ENCODE assay signal across 8 mouse cellular contexts in genomic region chr16:91406585-91407220, GRCm38 (mm10). TPM values are rescaled to one million over a fixed set of nuclear protein-coding genes. Genes with fewer than 3 reads are reported as not detected.
DNase-seq lines count a peak whose midpoint lies in the region; ATAC-seq and TF ChIP-seq lines count a peak whose summit lies in the region.

No protein-coding gene starts in this region.

- H3K4me2 ChIP-seq in lung, embryonic 14.5 days = peak overlapping the region; percentile 90
- H3K4me2 ChIP-seq in neural tube, embryonic 11.5 days (ENCODE audit: low read depth) = peak overlapping the region; percentile 100

- TF ChIP-seq POLR2A in thymus, adult 2 months (IDR thresholded peaks at IDR 0.05; ENCODE audit: control insufficient read depth, extremely low read depth, insufficient read depth, low read length, poor library complexity) = no peak
- TF ChIP-seq POLR2A in kidney, adult 2 months (IDR thresholded peaks at IDR 0.05; ENCODE audit: low read depth, low read length) = no peak

- H3K4me3 ChIP-seq in thymus, adult 2 months (ENCODE audit: control insufficient read depth, insufficient read depth, low read length) = peak overlapping the region; percentile 71
- peak overlapping the region; percentile 65 for H3K4me3 ChIP-seq in kidney, adult 2 months (ENCODE audit: insufficient read depth, low read depth, low read length)
- peak overlapping the region; percentile 74 for H3K4me3 ChIP-seq in lung, embryonic 14.5 days (ENCODE audit: low read depth, low read length)
- peak overlapping the region; percentile 59 for H3K4me3 ChIP-seq in neural tube, embryonic 11.5 days (ENCODE audit: low read depth, low read length)

- peak overlapping the region; percentile 81; the same call in 1 of the 2 replicates for H3K27ac ChIP-seq in thymus, adult 2 months (ENCODE audit: control insufficient read depth, insufficient read depth, low read length)
- H3K27ac ChIP-seq in kidney, adult 2 months (ENCODE audit: insufficient read depth, low read depth, low read length) = peak overlapping the region; percentile 70
- peak overlapping the region; percentile 71 for H3K27ac ChIP-seq in lung, embryonic 14.5 days (ENCODE audit: low read depth)
- H3K27ac ChIP-seq in neural tube, embryonic 11.5 days (ENCODE audit: low read depth, low read length) = no peak overlapping the region

- no peak for DNase-seq in thymus, adult 2 months
- DNase-seq in thymus, postnatal 14 days = no peak
- DNase-seq in embryo, embryonic 10.5 days (ENCODE audit: low spot score) = peak; percentile 56
- peak; percentile 75 for DNase-seq in heart, adult 9 months (ENCODE audit: low spot score in 2 of 2)
- peak; percentile 69 for DNase-seq in kidney, adult 2 months
- peak; percentile 60 for DNase-seq in lung, embryonic 14.5 days
- peak; percentile 46 for DNase-seq in neural tube, embryonic 11.5 days (ENCODE audit: low spot score)
- DNase-seq in cerebellum, postnatal 10 days = no peak

- no peaks in the 10 kb centered on the region for H3K9me3 ChIP-seq in lung, embryonic 14.5 days (ENCODE audit: low read depth, low read length)
- no peaks in the 10 kb centered on the region for H3K9me3 ChIP-seq in neural tube, embryonic 11.5 days (ENCODE audit: control insufficient read depth, low read length)

- no peak for TF ChIP-seq CTCF in thymus, adult 2 months (IDR thresholded peaks at IDR 0.05; ENCODE audit: borderline replicate concordance, control insufficient read depth, extremely low read depth, insufficient read depth, low read length, poor library complexity)
- TF ChIP-seq CTCF in kidney, adult 2 months (conservative IDR thresholded peaks at IDR 0.05; ENCODE audit: insufficient read depth, insufficient read length, low read depth, low read length) = no peak
- TF ChIP-seq CTCF in lung, embryonic 14.5 days (IDR thresholded peaks at IDR 0.05; ENCODE audit: low read depth) = no peak

- WGBS in thymus, adult 2 months = 5% methylated on average over 13 of the region's 13 CpGs
- 4% methylated on average over 13 of the region's 13 CpGs for WGBS in kidney, adult 2 months
- 1% methylated on average over 13 of the region's 13 CpGs for WGBS in lung, embryonic 14.5 days
- WGBS in neural tube, embryonic 11.5 days = 1% methylated on average over 13 of the region's 13 CpGs

- H3K36me3 ChIP-seq in thymus, adult 2 months (ENCODE audit: control insufficient read depth, insufficient read depth, low read length) = no peaks in the 10 kb centered on the region; the same call in 1 of the 2 replicates
- H3K36me3 ChIP-seq in kidney, adult 2 months (ENCODE audit: control insufficient read depth, insufficient read depth, low read length) = no peaks in the 10 kb centered on the region
- H3K36me3 ChIP-seq in lung, embryonic 14.5 days (ENCODE audit: insufficient read depth) = peaks cover 22% of the 10 kb centered on the region
- H3K36me3 ChIP-seq in neural tube, embryonic 11.5 days (ENCODE audit: control insufficient read depth, insufficient read depth, low read length) = peaks cover 3% of the 10 kb centered on the region; the same call in 1 of the 2 replicates

- ATAC-seq in lung, embryonic 14.5 days (ENCODE audit: insufficient read depth) = peak; percentile 35; the same call in 1 of the 2 replicates
- no peak for ATAC-seq in neural tube, embryonic 11.5 days (ENCODE audit: insufficient read depth, low FRiP score, low TSS enrichment)

- H3K4me1 ChIP-seq in thymus, adult 2 months (replicated peaks; ENCODE audit: control insufficient read depth, insufficient read depth, low read length) = peaks cover 16% of the 10 kb centered on the region
- H3K4me1 ChIP-seq in kidney, adult 2 months (ENCODE audit: control insufficient read depth, insufficient read depth, low read length) = peaks cover 7% of the 10 kb centered on the region
- H3K4me1 ChIP-seq in lung, embryonic 14.5 days (ENCODE audit: insufficient read depth) = no peaks in the 10 kb centered on the region
- H3K4me1 ChIP-seq in neural tube, embryonic 11.5 days (ENCODE audit: control insufficient read depth, insufficient read depth, low read length) = no peaks in the 10 kb centered on the region

- H3K27me3 ChIP-seq in thymus, adult 2 months (ENCODE audit: control insufficient read depth, insufficient read depth, low read length) = no peaks in the 10 kb centered on the region
- no peaks in the 10 kb centered on the region for H3K27me3 ChIP-seq in kidney, adult 2 months (replicated peaks; ENCODE audit: control insufficient read depth, insufficient read depth, low read length)
- no peaks in the 10 kb centered on the region for H3K27me3 ChIP-seq in lung, embryonic 14.5 days (ENCODE audit: insufficient read depth, low read length)
- no peaks in the 10 kb centered on the region for H3K27me3 ChIP-seq in neural tube, embryonic 11.5 days (ENCODE audit: control insufficient read depth, insufficient read depth, low read length)

- H3K9ac ChIP-seq in lung, embryonic 14.5 days = peak overlapping the region; percentile 79
- peak overlapping the region; percentile 70 for H3K9ac ChIP-seq in neural tube, embryonic 11.5 days (ENCODE audit: low read length)

RNA-seq across cellular contexts. Expression of gene Il10rb, which starts 0.7 kb away (rescaled TPM):
- 28.5 and 35.6 TPM in 2 replicates for polyA plus RNA-seq in thymus, adult 2 months (2012; rRNA removed)
- polyA plus RNA-seq in kidney, adult 2 months (2012; rRNA removed) = 65.8 and 66.0 TPM in 2 replicates
- polyA plus RNA-seq in lung, embryonic 14.5 days (2014; fragmentation: Nextera tagmentation; extraction: Ambion mirVana) = 32.8 and 36.4 TPM in 2 replicates
- 6.8 and 8.3 TPM in 2 replicates for polyA plus RNA-seq in neural tube, embryonic 11.5 days (2014; fragmentation: Nextera tagmentation; extraction: Ambion mirVana)

RNA-seq across cellular contexts. Expression of gene Gm21970, which starts 15.2 kb away (rescaled TPM):
- polyA plus RNA-seq in thymus, adult 2 months (2012; rRNA removed) = not detected in 2 replicates
- not detected in 2 replicates for polyA plus RNA-seq in kidney, adult 2 months (2012; rRNA removed)
- 0.47 TPM in 1 of 2 replicates, not detected in the other for polyA plus RNA-seq in lung, embryonic 14.5 days (2014; fragmentation: Nextera tagmentation; extraction: Ambion mirVana)
- not detected in 2 replicates for polyA plus RNA-seq in neural tube, embryonic 11.5 days (2014; fragmentation: Nextera tagmentation; extraction: Ambion mirVana)

RNA-seq across cellular contexts. Expression of gene Ifnar2, which starts 34.1 kb away (rescaled TPM):
- polyA plus RNA-seq in thymus, adult 2 months (2012; rRNA removed) = 57.0 and 69.9 TPM in 2 replicates
- polyA plus RNA-seq in kidney, adult 2 months (2012; rRNA removed) = 54.5 and 57.1 TPM in 2 replicates
- 54.1 and 62.0 TPM in 2 replicates for polyA plus RNA-seq in lung, embryonic 14.5 days (2014; fragmentation: Nextera tagmentation; extraction: Ambion mirVana)
- polyA plus RNA-seq in neural tube, embryonic 11.5 days (2014; fragmentation: Nextera tagmentation; extraction: Ambion mirVana) = 30.0 and 32.9 TPM in 2 replicates

Comparison
In these comparisons a context has a peak if more than half of its experiments do, and no peak if none do; other contexts are left out.
1. DNase-seq: peak in embryo, embryonic 10.5 days (single experiment), heart, adult 9 months (2 of 2), kidney, adult 2 months (single experiment), lung, embryonic 14.5 days (single experiment) and neural tube, embryonic 11.5 days (single experiment); none in thymus, adult 2 months (single experiment), thymus, postnatal 14 days (single experiment) and cerebellum, postnatal 10 days (0 of 2).
2. Peak in every context shown above with its lines, with median percentiles within 50 percentile points of each other: H3K4me3 ChIP-seq.